Mouse (Mus musculus): ENCODE results near the gene Nmur1. TPM values are rescaled to one million over a fixed set of nuclear protein-coding genes. Genes with fewer than 3 reads are reported as not detected.
A peak's percentile ranks its signal among the peaks of the same experiment; 100 is the strongest.

Nmur1 gene
- polyA plus RNA-seq, 1 experiment from 2014 or later: not detected

GRCm38 (mm10) chr1:86443386-86444172, 17.6 kb upstream of the Nmur1 start:
- H3K9me3 ChIP-seq (replicated peaks; ENCODE audit: control insufficient read depth, low read length): no peaks in the 10 kb centered on the region
- H3K9ac ChIP-seq (replicated peaks; ENCODE audit: low read length): peak overlapping the region; percentile 82
- 62% methylated on average over 8 of the region's 8 CpGs for WGBS
- H3K4me2 ChIP-seq (ENCODE audit: low read depth, low read length): peak overlapping the region; percentile 84; the same call in 1 of the 2 replicates
- H3K27ac ChIP-seq (replicated peaks; ENCODE audit: low read depth, low read length): peak overlapping the region; percentile 88
- no peaks in the 10 kb centered on the region for H3K27me3 ChIP-seq (ENCODE audit: control insufficient read depth, insufficient read depth, low read length)
- H3K4me3 ChIP-seq (ENCODE audit: low read depth, low read length): peak overlapping the region; percentile 34; the same call in 1 of the 2 replicates
- H3K4me1 ChIP-seq (ENCODE audit: control insufficient read depth, insufficient read depth, low read length): no peaks in the 10 kb centered on the region; the same call in 1 of the 2 replicates
- ATAC-seq (replicated peaks; ENCODE audit: insufficient number of reproducible peaks, low FRiP score, low TSS enrichment, low read depth): no peak
- no peaks in the 10 kb centered on the region for H3K36me3 ChIP-seq (replicated peaks; ENCODE audit: control insufficient read depth, insufficient read depth, low read depth, low read length)
- no peak for DNase-seq (ENCODE audit: low spot score)

DNA sequence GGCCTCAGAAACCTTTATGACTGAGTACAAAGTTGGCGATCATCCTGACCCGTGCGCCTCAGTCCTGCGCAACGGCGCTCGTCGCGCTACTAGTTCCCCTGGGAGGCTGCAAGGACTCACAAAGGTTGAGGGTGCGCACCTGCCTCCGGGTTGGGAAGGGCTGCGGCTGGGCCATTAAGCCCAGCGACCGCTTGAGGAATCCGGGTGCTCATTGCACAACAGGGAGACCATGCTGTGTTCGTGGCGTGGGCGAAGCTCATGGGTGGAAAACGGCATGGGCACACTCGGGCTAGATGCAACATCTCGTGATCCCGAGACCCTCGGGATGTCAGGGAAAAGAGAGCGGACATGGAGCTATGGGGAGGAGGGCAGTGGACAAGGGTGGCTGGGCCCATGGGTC, 16.8 kb upstream of the Nmur1 start:
- DNase-seq (ENCODE audit: low spot score) (peak; percentile 52), ATAC-seq (replicated peaks; ENCODE audit: insufficient number of reproducible peaks, low FRiP score, low TSS enrichment, low read depth) (0 out of 2 replicates have a peak, but pooled peaks have one; percentile 1)
- Histone ChIP-seq H3K27ac (replicated peaks; ENCODE audit: low read depth, low read length) (peak overlapping the region; percentile 88), H3K9ac (replicated peaks; ENCODE audit: low read length) (peak overlapping the region; percentile 82), H3K36me3 (replicated peaks; ENCODE audit: control insufficient read depth, insufficient read depth, low read depth, low read length) (no peaks in the 10 kb centered on the region), H3K4me2 (ENCODE audit: low read depth, low read length) (peak overlapping the region; percentile 84), H3K9me3 (replicated peaks; ENCODE audit: control insufficient read depth, low read length) (no peaks in the 10 kb centered on the region), H3K4me3 (ENCODE audit: low read depth, low read length) (peak overlapping the region; percentile 34), H3K27me3 (ENCODE audit: control insufficient read depth, insufficient read depth, low read length) (no peaks in the 10 kb centered on the region), H3K4me1 (ENCODE audit: control insufficient read depth, insufficient read depth, low read length) (no peaks in the 10 kb centered on the region)
- WGBS: 3% methylated on average over 24 of the region's 24 CpGs

DNA sequence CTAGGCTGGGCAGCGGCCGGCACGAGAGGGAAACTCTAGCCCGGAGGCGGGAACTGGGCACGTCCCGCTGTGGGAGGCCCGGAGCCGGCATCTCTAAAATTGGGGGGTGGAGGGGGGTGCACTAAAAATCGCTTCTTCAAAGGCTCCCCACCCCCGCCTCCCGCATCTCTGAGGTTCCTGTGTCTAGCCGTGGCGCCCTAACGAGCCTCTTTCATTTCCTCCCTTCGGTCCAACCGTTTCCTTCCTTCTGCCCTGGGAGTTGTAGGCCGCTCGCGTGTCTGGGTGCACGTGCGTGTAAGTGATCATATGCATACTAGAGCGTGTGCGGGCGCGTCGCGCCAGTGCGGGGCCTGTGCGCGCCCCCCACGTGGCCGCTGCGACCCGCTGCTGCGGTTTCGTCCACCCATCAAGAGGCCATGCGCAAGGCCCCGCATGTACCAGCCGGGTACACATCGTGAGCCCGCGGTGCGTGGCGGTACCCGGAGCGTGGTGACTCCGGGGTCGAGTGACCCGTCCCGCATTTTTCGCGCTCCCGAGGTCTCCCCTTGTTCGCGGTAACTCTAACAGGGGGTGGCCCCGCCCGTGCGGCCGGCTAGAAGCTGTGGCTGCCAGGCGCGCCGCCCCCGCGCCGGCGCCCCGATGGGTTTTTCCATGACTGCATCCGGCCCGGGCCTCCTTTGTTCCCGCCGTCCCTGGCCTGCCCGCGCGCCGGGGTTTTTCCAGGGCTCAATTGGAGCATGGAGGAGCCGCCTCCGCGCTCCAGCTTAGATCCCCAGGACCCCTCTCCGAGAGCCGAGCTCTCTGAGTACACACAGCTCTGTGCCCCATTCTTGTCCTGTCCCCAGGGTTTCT, 16.2 kb upstream of the Nmur1 start:
- Histone ChIP-seq H3K4me2 (ENCODE audit: low read depth, low read length) (peak overlapping the region; percentile 84), H3K27me3 (ENCODE audit: control insufficient read depth, insufficient read depth, low read length) (no peaks in the 10 kb centered on the region), H3K4me1 (ENCODE audit: control insufficient read depth, insufficient read depth, low read length) (no peaks in the 10 kb centered on the region), H3K9ac (replicated peaks; ENCODE audit: low read length) (peak overlapping the region; percentile 82), H3K27ac (replicated peaks; ENCODE audit: low read depth, low read length) (peak overlapping the region; percentile 88), H3K9me3 (replicated peaks; ENCODE audit: control insufficient read depth, low read length) (no peaks in the 10 kb centered on the region), H3K4me3 (ENCODE audit: low read depth, low read length) (peak overlapping the region; percentile 34), H3K36me3 (replicated peaks; ENCODE audit: control insufficient read depth, insufficient read depth, low read depth, low read length) (no peaks in the 10 kb centered on the region)
- under 1% methylated on average over 81 of the region's 81 CpGs for WGBS
- peak; percentile 35 for ATAC-seq (replicated peaks; ENCODE audit: insufficient number of reproducible peaks, low FRiP score, low TSS enrichment, low read depth)
- DNase-seq (ENCODE audit: low spot score): peak; percentile 88

DNA sequence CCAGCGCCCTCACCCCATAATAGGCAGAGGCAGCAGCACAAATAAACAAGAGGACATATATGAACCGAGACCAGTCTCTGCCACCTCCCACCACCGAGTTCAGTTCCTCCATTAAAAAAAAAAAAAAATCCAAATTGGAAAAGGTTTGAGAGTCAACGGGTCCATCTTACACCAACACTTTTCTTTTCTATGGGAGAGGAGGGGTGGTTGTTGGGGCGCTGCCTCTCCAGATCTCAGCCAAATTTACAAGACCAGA, 15.6 kb upstream of the Nmur1 start:
- Histone ChIP-seq H3K27me3 (ENCODE audit: control insufficient read depth, insufficient read depth, low read length) (no peaks in the 10 kb centered on the region), H3K4me1 (ENCODE audit: control insufficient read depth, insufficient read depth, low read length) (no peaks in the 10 kb centered on the region), H3K4me3 (ENCODE audit: low read depth, low read length) (peak overlapping the region; percentile 34), H3K36me3 (replicated peaks; ENCODE audit: control insufficient read depth, insufficient read depth, low read depth, low read length) (no peaks in the 10 kb centered on the region), H3K27ac (replicated peaks; ENCODE audit: low read depth, low read length) (peak overlapping the region; percentile 88), H3K9me3 (replicated peaks; ENCODE audit: control insufficient read depth, low read length) (no peaks in the 10 kb centered on the region), H3K4me2 (ENCODE audit: low read depth, low read length) (peak overlapping the region; percentile 84), H3K9ac (replicated peaks; ENCODE audit: low read length) (peak overlapping the region; percentile 82)
- DNase-seq (ENCODE audit: low spot score) (no peak), ATAC-seq (replicated peaks; ENCODE audit: insufficient number of reproducible peaks, low FRiP score, low TSS enrichment, low read depth) (peak; percentile 1)
- WGBS: 0% methylated on average over 5 of the region's 5 CpGs

- ATAC-seq (replicated peaks; ENCODE audit: insufficient number of reproducible peaks, low FRiP score, low TSS enrichment, low read depth): peak; percentile 14
- no peaks in the 10 kb centered on the region for H3K4me1 ChIP-seq (ENCODE audit: control insufficient read depth, insufficient read depth, low read length)
Measured at GRCm38 (mm10) chr1:86440887-86441723, 15.1 kb upstream of the Nmur1 start.

DNA sequence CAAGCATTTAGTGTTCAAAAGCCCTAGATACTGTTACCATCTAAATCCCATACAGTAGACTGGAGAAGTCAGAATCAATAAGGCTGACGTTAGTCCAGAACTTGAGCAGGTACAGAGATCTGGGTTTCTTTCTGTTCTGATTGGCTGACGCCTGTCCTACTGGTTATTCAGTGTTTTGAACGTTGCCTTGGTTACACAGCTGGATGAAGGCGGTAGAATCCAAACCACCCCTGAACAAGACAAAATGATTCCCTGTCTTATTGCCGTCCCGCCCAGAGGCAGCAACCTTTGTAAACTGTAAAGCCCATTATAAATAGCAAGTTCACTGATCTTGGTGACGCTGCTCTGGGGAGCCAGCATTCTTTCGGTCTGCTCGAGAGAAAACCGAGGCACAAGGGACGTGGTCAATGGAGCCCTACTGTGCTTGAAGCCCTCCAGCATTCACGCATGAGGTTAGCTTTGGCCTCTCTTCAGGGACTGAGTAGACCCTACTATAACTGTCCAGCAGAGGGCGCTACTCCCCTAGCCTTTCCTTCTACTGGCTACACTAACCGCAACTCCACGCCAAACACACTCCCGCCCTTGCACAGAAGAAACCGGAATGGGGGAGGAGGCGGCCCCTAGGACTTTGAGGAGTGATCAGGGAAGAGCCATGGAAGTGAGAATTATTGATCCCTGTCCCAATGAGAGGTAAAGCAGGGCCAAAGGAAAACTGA, 14.3 kb upstream of the Nmur1 start:
- Histone ChIP-seq H3K9me3 (replicated peaks; ENCODE audit: control insufficient read depth, low read length) (no peaks in the 10 kb centered on the region), H3K27ac (replicated peaks; ENCODE audit: low read depth, low read length) (no peak overlapping the region; the same call in 1 of the 2 replicates), H3K4me3 (ENCODE audit: low read depth, low read length) (peak overlapping the region; percentile 34; the same call in 1 of the 2 replicates), H3K36me3 (replicated peaks; ENCODE audit: control insufficient read depth, insufficient read depth, low read depth, low read length) (no peaks in the 10 kb centered on the region), H3K4me1 (ENCODE audit: control insufficient read depth, insufficient read depth, low read length) (no peaks in the 10 kb centered on the region), H3K9ac (replicated peaks; ENCODE audit: low read length) (peak overlapping the region; percentile 82; the same call in 1 of the 2 replicates), H3K27me3 (ENCODE audit: control insufficient read depth, insufficient read depth, low read length) (no peaks in the 10 kb centered on the region), H3K4me2 (ENCODE audit: low read depth, low read length) (peak overlapping the region; percentile 84)
- 4% methylated on average over 18 of the region's 18 CpGs for WGBS
- peak; percentile 97 for DNase-seq (ENCODE audit: low spot score)
- ATAC-seq (replicated peaks; ENCODE audit: insufficient number of reproducible peaks, low FRiP score, low TSS enrichment, low read depth): peak; percentile 78

More at GRCm38 (mm10) chr1:86440887-86441723, 15.1 kb upstream of the Nmur1 start:
- under 1% methylated on average over 29 of the region's 29 CpGs for WGBS
- Histone ChIP-seq H3K4me3 (ENCODE audit: low read depth, low read length) (peak overlapping the region; percentile 34), H3K4me2 (ENCODE audit: low read depth, low read length) (peak overlapping the region; percentile 84), H3K27me3 (ENCODE audit: control insufficient read depth, insufficient read depth, low read length) (no peaks in the 10 kb centered on the region), H3K9ac (replicated peaks; ENCODE audit: low read length) (peak overlapping the region; percentile 82), H3K27ac (replicated peaks; ENCODE audit: low read depth, low read length) (peak overlapping the region; percentile 88), H3K9me3 (replicated peaks; ENCODE audit: control insufficient read depth, low read length) (no peaks in the 10 kb centered on the region), H3K36me3 (replicated peaks; ENCODE audit: control insufficient read depth, insufficient read depth, low read depth, low read length) (no peaks in the 10 kb centered on the region)
- peak; percentile 75 for DNase-seq (ENCODE audit: low spot score)

- 27% methylated on average over 8 of the region's 8 CpGs for WGBS
- H3K9me3 ChIP-seq (replicated peaks; ENCODE audit: control insufficient read depth, low read length): no peaks in the 10 kb centered on the region
- no peaks in the 10 kb centered on the region for H3K4me1 ChIP-seq (ENCODE audit: control insufficient read depth, insufficient read depth, low read length)
- H3K27me3 ChIP-seq (ENCODE audit: control insufficient read depth, insufficient read depth, low read length): no peaks in the 10 kb centered on the region
- H3K4me3 ChIP-seq (ENCODE audit: low read depth, low read length): no peak overlapping the region
- no peak overlapping the region for H3K4me2 ChIP-seq (ENCODE audit: low read depth, low read length)
- no peak overlapping the region for H3K9ac ChIP-seq (replicated peaks; ENCODE audit: low read length)
- no peak overlapping the region for H3K27ac ChIP-seq (replicated peaks; ENCODE audit: low read depth, low read length)
- ATAC-seq (replicated peaks; ENCODE audit: insufficient number of reproducible peaks, low FRiP score, low TSS enrichment, low read depth) (no peak), DNase-seq (ENCODE audit: low spot score) (no peak)
- no peaks in the 10 kb centered on the region for H3K36me3 ChIP-seq (replicated peaks; ENCODE audit: control insufficient read depth, insufficient read depth, low read depth, low read length)
Measured at GRCm38 (mm10) chr1:86439487-86440170, 13.6 kb upstream of the Nmur1 start.
